Mouse (Mus musculus) liver, adult 2 months (tissue): ENCODE measurements around the gene Otof. TPM values are rescaled to one million over a fixed set of nuclear protein-coding genes. Genes with fewer than 3 reads are reported as not detected.

Experiments used
- DNase-seq: peaks from one replicate; pipeline ENCODE4 v3.0.0-alpha.2; 2011; ENCODE audit warnings: low read depth, low spot score; ENCODE audit errors: extremely low read depth
- H3K27ac ChIP-seq: fragments of 200-500 bp; replicated peaks from 2 replicates; pipeline ENCODE4 v1.5.1; 2012; ENCODE audit warnings: low read depth, mild to moderate bottlenecking, control low read depth, inconsistent platforms, low read length; ENCODE audit not compliant: insufficient read depth
- H3K27me3 ChIP-seq: fragments of 200-500 bp; 2 replicates; pipeline ENCODE4 v1.6.1; 2012; ENCODE audit warnings: mild to moderate bottlenecking, moderate library complexity, low read length, inconsistent platforms; ENCODE audit not compliant: control insufficient read depth, insufficient read depth
- H3K36me3 ChIP-seq: fragments of 200-500 bp; 2 replicates; pipeline ENCODE4 v1.6.1; 2012; ENCODE audit warnings: low read length, inconsistent platforms; ENCODE audit not compliant: control insufficient read depth, insufficient read depth
- H3K4me1 ChIP-seq: fragments of 200-500 bp; 2 replicates; pipeline ENCODE4 v1.6.1; 2011; ENCODE audit warnings: low read length; ENCODE audit not compliant: control insufficient read depth, insufficient read depth
- H3K4me3 ChIP-seq: fragments of 200-500 bp; 2 replicates; pipeline ENCODE4 v1.5.1; 2011; ENCODE audit warnings: low read depth, mild to moderate bottlenecking, control low read depth, low read length, moderate library complexity; ENCODE audit not compliant: insufficient read depth
- H3K79me2 ChIP-seq: fragments of 200-500 bp; 2 replicates; pipeline ENCODE4 v1.6.1; 2012; ENCODE audit warnings: inconsistent platforms, mild to moderate bottlenecking, low read length, moderate library complexity; ENCODE audit not compliant: control insufficient read depth, insufficient read depth
- H3K9ac ChIP-seq: fragments of 200-500 bp; 2 replicates; pipeline ENCODE4 v1.6.1; 2012; ENCODE audit warnings: low read depth, mild to moderate bottlenecking, control low read depth, inconsistent platforms, low read length
- CTCF ChIP-seq: fragments of 200-500 bp; IDR thresholded peaks from 2 replicates; pipeline ENCODE4 v1.5.1; 2011; ENCODE audit warnings: low read depth, low read length, control low read depth
- POLR2A ChIP-seq: fragments of 200-500 bp; IDR thresholded peaks from 2 replicates; pipeline ENCODE4 v1.6.1; 2011; ENCODE audit warnings: low read length, control low read depth; ENCODE audit not compliant: insufficient read depth; ENCODE audit errors: extremely low read depth
- WGBS: fragments of 180-500 bp; shearing (Covaris S2); methylation state at CpG from one replicate; pipeline ENCODE4 v1.1.7; 2018; 5-methylcytosine and 5-hydroxymethylcytosine counted together
- polyA plus RNA-seq: library from polyadenylated mRNA; depleted of rRNA; stranded (reverse); fragments of >200 nt; gene quantifications from 2 replicates; pipeline ENCODE4 v1.2.3, GENCODE M21; 2012
- total RNA-seq: library from RNA; depleted of rRNA; stranded (reverse); fragments of >200 nt; gene quantifications from 2 replicates; pipeline ENCODE4 v1.2.3, GENCODE M21; 2014

Gene Otof
- total and polyA plus RNA-seq, 2 experiments, result 0.01 TPM; not detected in 1

- Histone ChIP-seq H3K79me2 (no peaks in the 10 kb centered on the region), H3K27ac (no peak overlapping the region), H3K9ac (no peak overlapping the region), H3K27me3 (no peaks in the 10 kb centered on the region), H3K4me1 (no peaks in the 10 kb centered on the region), H3K36me3 (no peaks in the 10 kb centered on the region), H3K4me3 (no peak overlapping the region)
- WGBS, result 69% methylated on average over 5 of the region's 5 CpGs
- no peak for DNase-seq
- TF ChIP-seq POLR2A (no peak), CTCF (no peak)
Measured at GRCm38 (mm10) chr5:30369426-30369825, 92.3 kb downstream of the Otof start.

DNA sequence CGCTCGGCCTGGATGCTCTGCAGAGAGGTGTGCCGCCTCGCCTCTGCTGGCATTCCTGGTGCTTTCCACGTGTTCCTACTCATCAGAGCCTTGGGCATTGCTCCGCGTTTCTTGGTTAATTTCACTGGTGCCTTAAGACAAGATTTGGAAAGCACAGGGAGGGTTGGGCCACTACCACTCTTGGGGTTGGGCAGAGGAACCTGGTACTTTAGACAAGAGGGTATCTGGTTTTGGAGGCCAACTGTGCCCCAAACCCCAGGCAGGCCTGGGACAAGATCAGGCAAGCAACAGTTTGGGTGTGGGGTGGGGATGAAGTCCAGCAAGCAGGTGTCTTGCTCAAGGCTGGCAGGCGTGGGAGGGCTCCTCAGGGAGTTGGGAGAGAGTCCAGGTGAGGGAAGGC, 94.3 kb downstream of the Otof start:
- no peak overlapping the region for H3K4me3 ChIP-seq
- H3K27ac ChIP-seq, result no peak overlapping the region
- WGBS, result 86% methylated on average over 8 of the region's 8 CpGs
- H3K4me1 ChIP-seq, result no peaks in the 10 kb centered on the region
- H3K36me3 ChIP-seq, result no peaks in the 10 kb centered on the region
- no peak for DNase-seq
- H3K9ac ChIP-seq, result no peak overlapping the region
- H3K27me3 ChIP-seq, result no peaks in the 10 kb centered on the region
- TF ChIP-seq POLR2A, result no peak
- TF ChIP-seq CTCF, result no peak
- no peaks in the 10 kb centered on the region for H3K79me2 ChIP-seq

GRCm38 (mm10) chr5:30358436-30359099, 103.2 kb downstream of the Otof start:
- whole genome bisulfite sequencing, result 90% methylated on average over 10 of the region's 10 CpGs

DNA sequence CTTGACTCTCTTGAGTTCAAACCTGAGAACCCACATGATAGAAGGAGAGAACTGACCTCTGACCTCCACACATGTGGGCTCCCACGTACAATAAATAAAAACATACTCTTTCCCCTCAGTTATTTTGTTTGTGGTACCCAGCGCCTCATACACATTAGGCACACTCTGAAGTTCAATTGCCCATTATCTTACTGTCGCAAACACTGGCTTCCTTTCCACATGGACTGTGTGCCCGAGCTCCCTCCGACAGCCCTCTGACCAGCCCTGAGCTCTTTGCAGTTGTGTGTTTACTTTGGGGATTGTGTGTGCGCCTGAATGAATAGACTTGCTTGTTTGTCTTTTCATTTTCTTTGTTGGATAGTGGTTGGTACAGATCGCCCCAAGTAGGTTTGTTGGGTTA, 105.1 kb downstream of the Otof start:
- DNase-seq, result no peak
- no peaks in the 10 kb centered on the region for H3K79me2 ChIP-seq
- H3K27ac ChIP-seq, result no peak overlapping the region
- no peaks in the 10 kb centered on the region for H3K27me3 ChIP-seq
- no peak overlapping the region for H3K4me3 ChIP-seq
- no peaks in the 10 kb centered on the region for H3K36me3 ChIP-seq
- 79% methylated on average over 7 of the region's 7 CpGs for WGBS
- TF ChIP-seq CTCF (no peak), POLR2A (no peak)
- no peaks in the 10 kb centered on the region for H3K4me1 ChIP-seq
- no peak overlapping the region for H3K9ac ChIP-seq

More at GRCm38 (mm10) chr5:30358436-30359099, 103.2 kb downstream of the Otof start:
- H3K79me2 ChIP-seq, result no peaks in the 10 kb centered on the region
- no peaks in the 10 kb centered on the region for H3K36me3 ChIP-seq
- no peak overlapping the region for H3K4me3 ChIP-seq
- TF ChIP-seq CTCF (no peak), POLR2A (no peak)
- no peak overlapping the region for H3K27ac ChIP-seq
- no peaks in the 10 kb centered on the region for H3K4me1 ChIP-seq
- no peaks in the 10 kb centered on the region for H3K27me3 ChIP-seq
- no peak for DNase-seq
- no peak overlapping the region for H3K9ac ChIP-seq

GRCm38 (mm10) chr5:30355559-30356159, 106.1 kb downstream of the Otof start:
- no peaks in the 10 kb centered on the region for H3K79me2 ChIP-seq
- DNase-seq, result no peak
- no peak overlapping the region for H3K27ac ChIP-seq
- no peaks in the 10 kb centered on the region for H3K36me3 ChIP-seq
- no peak overlapping the region for H3K4me3 ChIP-seq
- no peaks in the 10 kb centered on the region for H3K27me3 ChIP-seq
- H3K9ac ChIP-seq, result no peak overlapping the region
- no peaks in the 10 kb centered on the region for H3K4me1 ChIP-seq
- TF ChIP-seq CTCF, result no peak
- TF ChIP-seq POLR2A, result no peak
- WGBS, result 85% methylated on average over 14 of the region's 14 CpGs

DNA sequence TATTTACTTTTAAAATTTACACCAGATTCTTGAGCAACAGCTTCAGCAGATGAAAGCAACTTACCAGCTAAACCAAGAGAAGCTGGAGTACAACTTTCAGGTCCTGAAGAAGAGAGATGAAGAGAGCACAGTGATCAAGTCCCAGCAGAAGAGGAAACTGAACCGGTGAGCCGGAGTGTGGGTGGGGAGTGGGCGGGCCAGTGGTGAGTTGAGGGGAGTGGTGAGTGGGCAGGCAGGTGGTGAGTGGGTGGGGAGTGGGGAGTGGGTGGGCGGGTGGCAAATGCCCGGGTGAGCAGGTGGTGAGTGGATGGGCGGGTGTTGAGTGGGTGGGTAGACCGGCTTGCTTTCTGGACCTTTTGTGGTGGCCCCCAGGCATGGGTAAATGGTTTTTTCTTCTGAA, 106.6 kb downstream of the Otof start:
- no peak for TF ChIP-seq CTCF
- TF ChIP-seq POLR2A, result no peak
- DNase-seq, result no peak
- no peaks in the 10 kb centered on the region for H3K79me2 ChIP-seq
- H3K27me3 ChIP-seq, result no peaks in the 10 kb centered on the region
- H3K36me3 ChIP-seq, result no peaks in the 10 kb centered on the region
- WGBS, result 90% methylated on average over 7 of the region's 7 CpGs
- H3K9ac ChIP-seq, result no peak overlapping the region
- no peak overlapping the region for H3K27ac ChIP-seq
- H3K4me1 ChIP-seq, result no peaks in the 10 kb centered on the region
- H3K4me3 ChIP-seq, result no peak overlapping the region
